Mouse (Mus musculus) lung, postnatal 36 days (tissue): ENCODE data around the gene Syt11.
"Not testable (repeated sequence)": the region's sequence is repeated elsewhere in the genome, so short reads cannot be mapped to it uniquely, and the experiment has no call there.

Experiments
- DNase-seq: peaks from one replicate; pipeline ENCODE4 v3.0.0; 2022; ENCODE audit warnings: mixed read lengths

The Syt11 gene

DNA sequence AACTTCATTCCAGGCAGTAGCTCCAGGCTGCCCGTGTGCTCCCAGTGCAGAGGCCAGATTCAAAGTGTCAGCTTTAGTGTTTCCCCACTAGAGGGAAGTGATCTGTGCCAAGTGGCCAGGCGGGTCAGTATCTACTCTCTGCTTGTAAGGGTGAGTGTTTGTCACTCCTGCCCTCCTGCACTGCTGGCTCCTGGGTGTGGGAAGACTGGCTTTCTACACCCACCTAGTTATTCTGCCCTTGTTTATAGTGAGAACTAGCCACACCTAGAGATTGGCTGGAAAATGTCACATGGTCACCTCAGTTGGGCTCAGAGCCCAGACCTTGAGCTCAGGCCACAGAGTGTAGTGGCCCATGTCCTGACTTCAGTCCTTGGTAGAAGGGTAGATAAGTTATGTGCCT lies 55.9 kb downstream of the Syt11 start:
- DNase-seq: peak; percentile 81

DNA sequence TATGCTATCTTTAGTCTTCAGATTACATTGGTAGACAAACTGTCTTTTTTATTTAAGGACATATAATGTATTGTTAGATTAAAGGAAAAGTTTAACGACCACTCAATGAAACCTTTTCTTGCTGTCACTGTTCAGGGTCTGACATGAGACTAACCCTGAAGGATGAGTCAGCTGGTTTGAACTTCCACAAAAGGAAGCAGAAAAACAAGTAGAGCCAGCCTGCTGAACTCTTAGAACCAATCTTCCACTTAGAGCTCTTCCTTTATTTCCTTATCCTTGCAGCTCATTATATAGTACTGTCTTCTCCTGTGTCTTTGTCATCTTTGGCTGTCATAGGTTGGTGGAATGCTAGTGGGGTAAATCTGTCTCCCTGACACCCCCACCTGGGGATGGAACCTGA lies 57.1 kb downstream of the Syt11 start:
- peak; percentile 37 for DNase-seq

GRCm38 (mm10) chr3:88717198-88717798 lies 57.7 kb downstream of the Syt11 start:
- peak; percentile 42 for DNase-seq

DNA sequence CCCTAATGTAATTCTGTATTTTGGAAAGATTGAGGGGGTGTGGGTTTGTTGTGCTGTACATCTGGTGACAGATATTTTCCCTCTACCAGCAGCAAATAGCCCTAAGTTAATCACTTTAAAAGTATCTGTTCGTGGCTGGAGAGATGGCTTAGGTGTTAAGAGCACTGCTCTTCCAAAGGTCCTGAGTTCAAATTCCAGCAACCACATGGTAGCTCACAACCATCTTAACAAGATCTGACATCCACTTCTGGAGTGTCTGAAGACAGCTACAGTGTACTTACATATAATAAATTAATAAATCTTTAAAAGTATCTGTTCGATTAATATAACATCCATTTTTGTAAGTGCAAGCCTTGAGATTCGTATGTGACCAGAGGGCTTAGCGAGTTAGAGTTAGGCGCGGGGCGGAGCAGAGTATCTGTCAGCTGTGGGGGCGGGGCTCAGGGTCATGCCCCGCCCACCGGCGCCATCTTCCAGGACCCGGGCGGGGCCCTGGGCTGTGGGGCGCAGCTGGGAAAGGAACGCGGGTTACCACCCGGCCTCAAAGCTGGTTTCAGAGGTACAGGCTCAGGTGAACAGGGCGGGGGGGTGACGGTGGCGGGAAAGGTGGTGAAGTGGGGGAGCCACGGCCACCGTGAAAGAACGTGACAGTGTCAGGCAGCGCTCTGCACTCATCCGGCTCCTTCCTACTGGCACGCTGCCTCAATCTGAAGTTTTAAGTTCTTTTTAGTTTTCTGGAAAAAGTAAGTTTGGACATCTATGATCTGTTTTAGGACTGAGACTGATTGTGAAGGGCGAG lies 58.4 kb downstream of the Syt11 start, which contains the start of gene Rit1:
Rit1 (plus strand) TSS at position 440 of the 799 bp plus-strand sequence.
- peak; percentile 93 for DNase-seq

DNA sequence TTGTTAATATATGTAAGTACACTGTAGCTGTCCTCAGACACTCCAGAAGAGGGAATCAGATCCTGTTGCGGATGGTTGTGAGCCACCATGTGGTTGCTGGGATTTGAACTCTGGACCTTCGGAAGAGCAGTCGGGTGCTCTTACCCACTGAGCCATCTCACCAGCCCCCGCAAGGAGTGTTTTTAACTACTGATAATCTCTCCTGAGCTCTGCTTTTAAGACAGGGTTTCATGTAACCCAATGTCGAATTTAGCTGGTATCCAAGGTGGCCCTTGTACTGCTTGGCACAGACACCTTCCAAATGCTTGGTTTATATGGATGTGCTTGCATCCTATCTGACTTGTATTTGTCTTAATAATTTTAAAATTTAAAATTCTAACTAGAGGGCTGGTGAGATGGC lies 59.2 kb downstream of the Syt11 start:
- not testable (repeated sequence) for DNase-seq

DNA sequence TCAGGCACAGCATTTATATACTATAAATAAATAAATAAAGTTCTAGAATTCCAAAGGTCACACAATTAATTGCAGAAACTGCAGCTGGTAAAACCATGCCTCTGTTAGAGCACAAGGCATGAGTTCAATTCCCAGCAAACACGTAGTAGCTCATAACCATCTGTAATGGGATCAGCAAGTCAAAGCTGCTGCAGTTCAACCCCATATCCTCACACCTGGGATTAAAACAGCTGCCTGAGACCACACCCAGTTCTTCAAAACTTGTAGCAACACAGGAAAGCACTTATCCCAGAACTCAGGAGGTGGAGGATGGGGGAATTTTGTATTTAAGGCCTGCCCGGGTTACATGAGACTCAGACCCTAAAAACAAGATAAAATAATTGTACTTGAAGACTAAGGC lies 60.2 kb downstream of the Syt11 start:
- no peak for DNase-seq

GRCm38 (mm10) chr3:88713709-88714108 lies 61.3 kb downstream of the Syt11 start:
- DNase-seq: no peak

DNA sequence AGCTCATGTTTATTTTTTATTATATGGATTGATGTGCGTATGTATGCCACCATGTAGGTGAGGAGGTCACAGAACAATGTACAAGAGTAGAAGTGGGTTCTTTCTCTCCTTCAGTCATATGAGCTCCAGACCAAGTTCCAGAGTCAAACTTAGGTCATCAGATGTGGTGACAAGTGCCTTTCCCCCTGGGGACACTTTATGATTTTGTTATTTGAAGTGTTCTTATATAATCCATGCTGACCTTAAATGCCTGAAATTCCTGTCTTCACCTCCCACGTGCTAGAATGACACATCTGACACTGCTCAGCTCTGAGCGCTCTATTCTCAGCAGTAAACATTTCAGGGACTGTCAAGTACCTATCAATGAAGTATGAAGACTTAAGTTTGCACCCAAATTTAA lies 73.7 kb downstream of the Syt11 start:
- DNase-seq: no peak

DNA sequence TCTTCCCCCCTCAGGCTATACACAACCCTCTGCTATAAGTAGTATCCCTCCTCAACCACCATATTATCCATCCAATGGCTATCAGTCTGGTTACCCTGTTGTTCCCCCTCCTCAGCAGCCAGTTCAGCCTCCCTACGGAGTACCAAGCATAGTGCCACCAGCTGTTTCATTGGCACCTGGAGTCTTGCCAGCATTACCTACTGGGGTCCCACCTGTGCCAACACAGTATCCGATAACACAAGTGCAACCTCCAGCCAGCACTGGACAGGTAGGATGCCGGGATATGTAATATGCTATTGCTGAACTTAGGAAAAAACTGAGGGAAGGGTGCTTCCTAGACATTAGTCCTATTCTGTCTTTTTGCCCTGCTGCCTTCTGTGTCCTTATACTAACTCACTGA lies 74.7 kb downstream of the Syt11 start:
- DNase-seq: no peak

GRCm38 (mm10) chr3:88698834-88699233 lies 76.1 kb downstream of the Syt11 start:
- DNase-seq: no peak

GRCm38 (mm10) chr3:88698051-88698450 lies 76.9 kb downstream of the Syt11 start:
- DNase-seq: no peak

DNA sequence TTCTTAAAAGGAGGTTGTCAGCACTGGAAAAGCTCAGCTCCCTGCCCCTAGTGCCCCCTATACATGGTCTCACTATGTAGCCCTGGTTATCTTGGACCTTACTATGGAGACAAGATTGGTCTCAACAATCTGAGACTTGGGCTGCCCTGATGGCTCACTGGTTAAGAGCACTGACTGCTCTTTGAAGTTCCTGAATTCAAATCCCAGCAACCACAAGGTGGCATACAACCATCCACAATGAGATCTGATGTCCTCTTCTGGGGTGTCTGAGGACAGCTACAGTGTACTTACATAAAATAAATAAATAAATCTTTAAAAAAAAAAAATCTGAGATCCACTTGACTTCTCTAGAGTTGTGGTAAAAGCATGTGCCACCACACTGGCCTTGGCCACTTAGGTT lies 79.4 kb downstream of the Syt11 start:
- no peak for DNase-seq
